Mouse (Mus musculus): Measurements from ENCODE around the gene Senp3.
"Not testable (repeated sequence)": the region's sequence is repeated elsewhere in the genome, so short reads cannot be mapped to it uniquely, and the experiment has no call there.

Gene Senp3

GRCm38 (mm10) chr11:69645860-69646259 is 36.0 kb downstream of the Senp3 start:
- no peak for DNase-seq

GRCm38 (mm10) chr11:69635471-69635870 is 46.4 kb downstream of the Senp3 start:
- no peak for DNase-seq

GRCm38 (mm10) chr11:69633128-69633866 is 48.6 kb downstream of the Senp3 start:
- peak; percentile 67 to 74 for DNase-seq

GRCm38 (mm10) chr11:69632284-69633089 is 49.4 kb downstream of the Senp3 start, which contains the start of gene Fxr2:
Gene Fxr2, plus strand, starts transcription at chr11:69632990.
- DNase-seq, result peak; percentile 100

- no peak for DNase-seq
Measured at GRCm38 (mm10) chr11:69629802-69630201, 52.1 kb downstream of the Senp3 start.

- DNase-seq, result peak; percentile 70 to 73
Measured at GRCm38 (mm10) chr11:69628286-69628685, 53.6 kb downstream of the Senp3 start.

GRCm38 (mm10) chr11:69624339-69624738 is 57.5 kb downstream of the Senp3 start:
- DNase-seq, result not testable (repeated sequence)

All from lung, adult 18-20 months (tissue).